Mouse (Mus musculus) forelimb bud, embryonic 11.5 days (tissue): ENCODE measurements around the gene Mettl9.
"Not testable (repeated sequence)": the region's sequence is repeated elsewhere in the genome, so short reads cannot be mapped to it uniquely, and the experiment has no call there.

ENCODE experiments used
- DNase-seq: peaks from one replicate; pipeline ENCODE4 v3.0.0-alpha.2; 2012; ENCODE audit warnings: low read depth, low spot score

The Mettl9 gene

DNA sequence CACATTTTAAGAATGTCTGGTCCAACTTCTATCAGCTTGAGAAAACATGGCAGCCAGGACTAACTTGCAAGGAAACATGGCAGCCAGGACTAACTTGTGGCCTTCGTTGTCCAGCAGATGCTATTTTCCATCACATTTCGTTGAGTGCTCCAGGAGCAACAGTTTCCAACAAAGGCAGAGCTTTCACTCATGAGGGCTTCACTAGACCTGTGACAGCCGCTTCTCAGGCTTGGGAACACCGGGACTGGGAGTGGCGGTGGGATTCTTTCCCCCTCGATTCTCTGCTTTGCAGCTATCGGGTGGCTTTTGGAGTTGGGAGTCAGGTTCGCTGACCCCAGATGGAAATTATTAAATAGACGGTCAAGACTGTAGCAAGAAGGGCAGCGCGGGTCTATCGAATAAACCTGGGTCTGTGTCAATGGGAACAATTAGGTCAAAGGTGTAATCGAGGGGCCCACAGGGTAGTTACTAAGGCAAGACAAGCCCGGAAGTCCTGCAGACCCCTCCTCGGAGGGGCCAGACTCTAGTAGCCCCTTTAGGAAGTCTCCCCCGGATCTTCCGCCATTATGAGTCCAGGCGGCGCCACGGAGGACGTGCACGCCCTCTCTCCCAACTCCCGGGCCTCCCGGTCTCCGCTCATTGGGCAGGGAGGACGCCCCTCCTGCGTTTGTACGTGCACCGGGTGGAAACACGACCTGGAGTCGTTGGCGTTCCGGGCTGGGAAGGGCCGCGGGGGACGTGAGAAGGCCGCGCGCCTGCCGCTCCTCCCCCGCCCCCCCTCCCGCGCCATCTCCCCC, at the start of gene Mettl9:
Gene Mettl9 (plus strand): TSS at position 590 of the 797 bp plus-strand sequence.
- peak; percentile 97 for DNase-seq

DNA sequence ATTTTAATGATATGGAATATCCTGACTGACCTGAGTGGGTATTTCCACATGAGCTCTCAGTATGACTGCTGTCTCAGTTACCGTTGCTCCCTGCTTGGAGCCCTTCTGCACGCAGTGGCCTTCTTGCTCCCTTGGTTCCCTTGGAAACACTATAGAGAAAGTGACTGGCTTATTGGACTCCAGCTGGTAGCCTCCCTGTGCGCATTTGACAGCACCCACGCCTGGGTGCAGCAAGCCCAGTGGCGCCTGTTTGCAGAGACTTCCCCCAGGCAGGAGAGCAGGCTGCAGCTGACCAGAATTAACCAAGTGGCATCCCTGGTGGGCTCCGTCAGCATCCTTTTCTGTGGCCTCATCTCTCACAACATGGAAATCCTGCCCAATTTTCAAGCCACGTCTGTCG, 43.1 kb upstream of the Mettl9 start:
- no peak for DNase-seq

DNA sequence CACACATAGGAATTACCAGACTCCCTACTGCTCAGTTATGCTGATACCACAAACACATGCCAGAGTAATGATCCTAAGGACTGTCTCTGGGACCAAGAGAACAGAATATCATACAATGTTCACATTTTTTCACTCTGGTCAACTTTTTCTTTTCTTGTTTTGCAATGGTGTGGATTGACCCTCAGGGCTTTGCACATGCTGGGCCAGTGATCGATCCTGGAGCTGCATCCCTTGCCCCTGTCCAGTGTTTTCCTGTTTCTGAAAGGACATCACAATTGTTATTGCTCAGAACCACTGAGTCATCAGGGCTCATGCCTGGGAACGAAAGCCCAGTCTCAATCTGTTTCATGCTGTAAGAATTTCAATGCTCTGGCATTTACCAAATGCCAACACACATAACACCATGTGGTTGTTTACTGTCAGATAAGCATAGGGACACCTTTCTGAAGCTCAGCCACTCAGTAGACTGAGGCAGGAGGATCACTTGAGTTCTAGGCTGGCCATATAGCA, 35.2 kb upstream of the Mettl9 start:
- DNase-seq, result no peak

DNA sequence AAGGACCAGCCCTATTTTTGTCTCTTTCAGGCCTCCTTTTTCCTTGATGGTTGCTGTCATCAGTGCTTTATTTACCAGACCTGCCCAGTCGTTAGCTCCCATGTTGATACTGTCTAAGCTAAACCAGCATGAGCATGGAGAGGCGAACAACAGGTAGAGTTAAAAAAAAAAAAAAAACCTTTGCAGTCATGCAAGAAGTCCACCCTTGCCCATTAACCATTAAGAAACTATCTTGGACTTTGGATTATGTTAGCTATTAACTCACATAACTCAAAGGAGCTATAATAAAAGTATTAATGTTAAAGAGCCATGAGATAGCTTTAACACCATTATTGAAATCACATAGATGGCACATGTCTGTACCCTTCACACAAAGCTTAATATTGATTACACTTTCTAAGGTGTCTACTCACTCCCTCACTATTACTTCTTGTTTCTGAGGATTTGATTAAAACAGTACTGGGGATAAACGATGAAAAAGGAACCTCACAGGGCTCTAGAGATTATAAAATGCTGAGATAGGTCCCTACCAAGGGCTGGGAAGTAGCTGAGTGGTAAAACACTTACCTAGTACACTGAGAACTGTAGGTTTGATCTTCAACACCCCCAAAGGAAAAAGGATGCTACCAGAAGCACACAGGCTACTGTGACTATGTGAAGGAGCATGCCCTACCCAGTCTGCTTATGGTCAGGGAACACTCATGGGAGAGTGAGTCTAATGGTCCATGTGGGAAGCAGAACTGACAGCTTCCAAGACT, 34.0 kb upstream of the Mettl9 start:
- no peak for DNase-seq

DNA sequence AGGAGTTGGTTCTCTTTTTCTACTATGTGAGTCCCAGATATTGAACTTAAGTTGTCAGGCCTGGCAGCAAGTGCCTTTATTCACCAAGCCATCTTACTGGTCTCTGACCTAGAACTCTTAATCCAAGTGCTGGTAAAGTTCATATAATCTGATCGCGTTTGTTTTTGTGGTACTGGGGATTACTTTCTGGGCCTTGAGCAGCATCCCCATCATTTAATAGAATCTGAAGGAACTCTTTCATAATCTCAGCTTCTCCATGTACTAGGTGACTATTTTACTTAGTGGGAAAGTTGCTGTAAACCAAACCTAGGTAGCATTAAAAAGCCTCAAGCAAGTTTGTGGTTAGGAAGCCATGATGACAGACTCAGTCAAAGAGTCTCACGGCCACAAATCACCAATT, 32.4 kb upstream of the Mettl9 start:
- DNase-seq, result no peak

DNA sequence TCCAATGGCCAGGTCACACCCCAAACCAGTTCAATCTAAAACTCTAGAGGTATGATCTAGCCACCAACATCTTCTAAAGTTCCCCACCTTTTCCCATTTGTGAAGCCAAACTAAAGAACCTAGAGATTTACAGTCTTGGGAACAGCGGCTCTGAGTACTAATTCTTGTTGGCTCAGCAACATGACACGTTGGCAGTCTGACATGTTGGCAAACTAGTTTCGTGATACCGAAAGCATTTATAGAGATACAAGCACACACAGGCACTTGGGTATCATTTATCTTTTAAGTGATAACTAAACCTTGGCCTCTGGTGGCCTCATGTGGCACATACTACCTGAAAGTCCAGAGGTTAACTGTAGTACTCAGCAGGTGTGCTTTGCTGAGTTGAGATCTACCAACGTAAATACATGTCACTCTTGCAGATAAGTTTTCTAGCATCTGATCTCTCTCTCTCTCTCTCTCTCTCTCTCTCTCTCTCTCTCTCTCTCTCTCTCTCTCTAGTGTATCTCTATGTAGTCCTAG, 31.8 kb upstream of the Mettl9 start:
- no peak for DNase-seq

DNA sequence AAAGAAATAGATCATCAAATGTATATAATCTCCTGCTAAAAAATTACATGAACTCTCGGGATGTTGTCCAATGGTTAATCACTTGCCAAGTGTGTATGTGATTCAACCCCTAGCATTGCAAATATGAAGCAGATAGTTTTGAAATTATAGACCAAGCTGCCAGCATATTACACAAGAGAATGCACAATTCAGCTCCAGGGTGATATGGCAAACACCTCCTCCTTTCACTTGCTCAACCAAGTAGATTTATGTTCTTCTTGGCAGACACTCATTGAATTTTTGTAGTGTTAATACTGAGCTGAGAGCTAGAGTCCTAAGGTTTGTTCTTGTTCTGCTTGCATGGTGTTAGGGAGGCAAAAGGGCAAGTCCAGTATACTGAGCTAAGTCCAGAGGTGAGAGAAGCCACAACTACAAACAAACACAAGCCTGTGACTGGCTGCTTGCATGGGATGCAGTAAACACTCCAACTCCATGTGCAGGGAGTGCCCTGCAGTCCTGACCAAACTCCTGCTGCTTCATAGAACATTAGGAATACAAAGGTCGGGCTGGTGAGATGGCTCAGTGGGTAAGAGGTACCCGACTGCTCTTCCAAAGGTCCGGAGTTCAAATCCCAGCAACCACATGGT, 30.3 kb upstream of the Mettl9 start:
- no peak for DNase-seq

DNA sequence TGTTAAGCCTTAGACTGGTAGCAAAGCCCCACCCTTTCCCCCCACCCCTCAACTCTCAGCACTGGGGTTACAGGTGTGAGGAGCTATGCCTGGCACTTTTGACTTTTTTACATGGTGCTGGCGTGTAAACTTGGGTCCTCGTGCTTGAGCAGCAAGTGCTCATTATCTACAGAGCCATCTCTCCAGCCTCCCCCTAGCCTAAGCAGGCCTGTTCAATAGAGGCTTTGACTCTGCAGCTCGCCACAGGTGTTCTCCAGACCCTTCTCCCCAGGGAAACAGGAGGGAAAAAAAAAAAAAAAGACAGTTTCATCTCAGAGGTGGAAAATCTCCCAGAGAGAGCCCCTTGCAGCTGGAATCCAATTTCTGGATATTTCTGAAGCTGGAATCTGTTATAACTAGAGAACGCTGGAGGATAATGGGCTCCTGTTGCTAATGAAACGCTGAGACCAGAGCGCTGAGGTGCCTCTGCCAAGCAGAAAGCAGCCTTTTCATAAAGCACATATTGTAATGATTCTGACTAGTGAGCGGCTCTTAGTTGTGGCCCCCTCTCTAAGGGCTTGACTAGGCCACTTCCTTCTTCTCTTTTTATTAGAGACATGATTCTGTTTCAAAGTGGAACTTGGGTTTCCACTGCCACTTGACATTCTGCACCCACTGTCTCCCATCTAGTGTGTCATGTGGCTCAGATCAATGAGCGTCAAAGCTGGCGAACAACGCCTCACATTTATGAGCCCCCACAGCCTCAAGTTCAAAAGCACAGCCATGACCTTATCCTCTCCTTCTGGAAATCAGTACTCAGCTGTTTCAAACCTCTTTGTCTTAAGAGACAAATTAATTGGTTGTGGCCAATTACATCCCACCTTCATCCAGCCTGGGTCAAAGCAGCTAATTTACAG, 22.2 kb upstream of the Mettl9 start:
- DNase-seq, result peak; percentile 64

DNA sequence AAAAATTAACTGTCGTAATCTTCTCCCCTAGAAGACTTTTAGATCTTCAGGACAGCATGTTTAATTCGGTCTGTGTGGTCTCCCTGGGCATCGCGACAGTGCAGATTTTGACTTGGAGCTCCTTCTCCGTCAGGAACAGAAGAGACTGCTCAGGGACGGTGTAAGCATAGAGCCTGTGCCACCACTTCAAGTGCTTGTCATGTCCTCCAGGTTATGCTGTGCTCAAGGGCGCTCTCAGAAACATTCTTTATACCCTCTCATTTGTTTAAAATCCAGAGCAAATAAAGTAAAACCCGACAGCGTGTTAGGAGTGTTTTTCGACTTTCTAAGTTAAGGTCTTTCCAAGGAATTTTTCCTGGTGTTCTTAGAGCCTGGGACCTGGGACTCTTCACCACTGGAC, 19.8 kb upstream of the Mettl9 start:
- no peak for DNase-seq

DNA sequence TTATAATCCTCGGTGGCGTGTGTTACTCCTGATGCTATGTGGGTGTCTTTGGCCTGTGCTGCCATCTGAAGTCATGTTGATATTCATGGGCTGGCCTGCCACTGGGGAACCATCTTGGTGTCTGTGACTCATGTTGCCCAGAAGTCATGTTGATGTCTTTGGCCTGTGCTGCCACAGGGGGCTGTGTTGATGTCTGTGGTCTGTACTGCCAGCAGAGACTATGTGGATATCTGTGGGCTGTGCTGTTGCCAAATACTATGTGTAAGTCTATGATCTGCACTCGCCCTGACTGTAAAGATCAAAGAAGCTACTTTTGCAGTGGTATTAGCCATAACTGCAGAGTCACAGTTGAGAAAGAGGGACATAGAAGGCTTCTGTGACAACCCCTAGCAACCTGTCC, 15.5 kb upstream of the Mettl9 start:
- no peak for DNase-seq

DNA sequence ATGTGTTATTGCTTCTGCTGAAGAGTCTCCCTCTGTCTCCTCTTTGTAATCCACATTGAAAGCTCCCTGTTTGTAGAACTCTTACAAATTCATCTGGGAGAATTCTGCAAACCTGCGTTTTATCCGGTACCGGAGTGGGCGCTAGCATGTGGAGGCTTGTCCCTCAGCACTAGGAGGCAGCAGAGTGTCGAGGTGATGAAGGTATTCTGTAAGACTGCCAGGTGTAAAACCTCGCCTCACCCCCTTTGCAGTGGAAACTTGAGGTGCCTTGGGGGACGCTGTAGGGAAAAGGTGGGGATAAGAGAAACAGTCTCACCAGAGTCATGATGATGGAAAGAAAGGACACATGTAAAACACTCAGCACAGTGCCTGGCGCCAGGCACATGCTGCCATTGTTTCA, 14.0 kb upstream of the Mettl9 start:
- no peak for DNase-seq

DNA sequence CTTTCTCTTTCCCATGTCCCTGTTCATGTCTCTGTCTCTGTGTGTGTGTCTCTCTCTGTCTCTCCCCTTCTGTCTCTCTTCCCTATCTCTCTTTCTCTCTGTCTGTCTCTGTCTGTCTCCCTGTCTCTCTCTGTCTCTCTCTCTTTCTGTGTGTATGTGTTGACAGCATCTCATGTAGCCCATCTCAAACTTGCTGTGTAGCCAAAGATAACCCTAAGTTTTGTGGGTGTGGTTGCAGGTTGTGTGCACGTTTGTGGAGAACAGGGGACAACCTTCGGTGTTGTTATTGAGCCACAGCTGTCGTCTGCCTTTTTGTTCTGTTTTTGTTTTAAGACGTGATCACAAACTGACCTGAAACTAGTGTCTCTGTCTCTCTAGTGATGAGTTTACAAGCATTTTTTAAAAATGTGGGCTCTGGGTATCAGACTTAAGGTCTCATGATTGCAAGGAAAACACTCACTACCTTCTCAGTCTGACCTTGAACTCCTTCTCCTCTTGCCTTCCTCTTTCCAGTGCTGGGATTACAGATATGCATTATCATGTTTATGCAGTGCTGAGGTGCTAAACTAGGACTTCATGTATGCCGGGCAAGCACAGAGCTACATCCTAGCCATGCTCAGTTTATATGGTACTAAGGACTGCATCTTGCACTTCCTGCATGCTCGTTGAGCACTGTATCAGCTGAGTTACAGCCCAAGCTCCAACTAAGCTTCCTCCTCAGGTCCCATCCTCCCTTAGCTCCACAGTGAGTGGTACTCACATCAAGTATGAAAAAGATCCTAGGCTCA, 8.8 kb upstream of the Mettl9 start:
- DNase-seq, result no peak

DNA sequence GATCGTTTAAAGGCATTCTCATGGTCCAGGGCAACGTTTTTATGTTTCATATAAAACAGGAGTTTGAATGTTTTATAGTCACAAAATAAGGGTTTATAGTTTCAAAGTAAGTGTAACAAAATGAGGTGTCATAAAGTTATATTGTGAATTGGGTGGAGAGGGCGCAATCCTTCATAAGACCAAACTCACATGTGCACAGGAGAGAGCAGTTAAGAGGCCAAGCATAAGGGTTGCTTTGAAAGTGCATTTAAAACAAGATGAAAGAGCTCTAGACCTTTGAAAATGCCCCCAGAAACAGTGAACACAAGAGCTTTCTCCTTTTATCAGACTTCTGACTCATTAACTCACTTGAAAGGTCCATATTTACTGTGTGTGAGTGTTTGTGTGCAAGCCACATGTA, 7.9 kb upstream of the Mettl9 start:
- peak; percentile 26 for DNase-seq

DNA sequence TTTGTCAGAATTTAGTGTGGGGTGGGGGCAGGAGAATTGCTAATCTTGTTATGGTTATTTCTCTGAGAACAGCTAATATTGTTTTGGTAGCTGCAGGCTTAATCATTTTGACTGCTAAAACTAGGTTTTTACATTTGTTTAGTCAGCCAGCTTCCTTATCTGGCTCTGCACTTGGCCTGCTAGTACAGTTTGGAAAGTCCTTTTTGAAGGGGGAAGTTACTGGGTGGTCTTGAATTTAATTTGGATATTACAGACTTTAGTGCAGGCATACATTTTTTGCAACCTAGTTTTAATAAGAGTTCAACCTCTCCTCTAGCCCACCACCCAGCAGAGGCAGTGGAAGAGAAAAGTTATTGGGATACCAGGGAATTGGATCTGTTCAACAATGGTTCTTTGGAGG, 4.3 kb upstream of the Mettl9 start:
- not testable (repeated sequence) for DNase-seq

DNA sequence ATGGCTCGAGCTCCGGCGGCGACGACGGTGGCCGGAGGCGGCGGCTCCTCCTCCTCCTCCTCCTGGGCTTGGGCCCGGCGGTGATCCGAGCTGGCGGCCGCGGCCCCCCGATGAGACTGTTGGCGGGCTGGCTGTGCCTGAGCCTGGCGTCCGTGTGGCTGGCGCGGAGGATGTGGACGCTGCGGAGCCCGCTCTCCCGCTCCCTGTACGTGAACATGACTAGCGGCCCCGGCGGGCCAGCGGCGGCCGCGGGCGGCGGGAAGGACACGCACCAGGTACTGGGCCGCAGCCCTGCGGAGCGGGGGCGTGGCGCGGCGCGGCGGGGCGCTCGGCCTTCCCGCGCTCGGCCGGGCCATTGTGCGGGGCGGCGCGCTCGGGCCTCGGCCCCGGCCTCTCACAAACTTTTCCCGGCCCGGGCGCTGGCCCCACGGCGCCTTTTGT, 476 bp downstream of the Mettl9 start:
- DNase-seq, result no peak

DNA sequence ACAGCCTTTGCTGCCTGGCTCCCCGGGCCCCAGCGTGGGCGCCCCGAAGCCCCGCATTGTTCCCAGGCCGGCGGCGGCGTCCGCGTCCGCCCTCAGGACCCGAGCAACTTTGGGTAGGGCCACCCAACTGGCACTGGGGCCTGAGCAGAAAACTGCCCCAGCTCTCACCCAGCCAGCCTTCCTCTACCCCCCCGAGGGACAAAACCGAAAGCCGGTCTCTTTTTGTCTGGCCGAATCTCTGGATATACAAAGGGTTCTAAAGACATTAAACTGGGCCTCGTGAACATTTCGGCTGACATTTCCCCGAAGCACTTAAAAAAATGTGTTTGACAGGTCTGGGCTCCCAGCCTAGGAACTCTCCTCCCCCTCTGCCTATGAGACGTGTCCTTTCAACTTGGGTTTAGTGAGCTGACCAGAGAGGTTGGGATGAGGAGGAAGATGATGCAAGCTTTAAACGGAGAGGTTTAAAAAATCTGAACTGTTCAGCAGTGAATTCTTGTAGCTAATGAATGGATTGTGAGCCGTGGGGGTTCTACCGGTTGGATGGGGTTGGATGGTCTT, 996 bp downstream of the Mettl9 start:
- DNase-seq, result peak; percentile 43

DNA sequence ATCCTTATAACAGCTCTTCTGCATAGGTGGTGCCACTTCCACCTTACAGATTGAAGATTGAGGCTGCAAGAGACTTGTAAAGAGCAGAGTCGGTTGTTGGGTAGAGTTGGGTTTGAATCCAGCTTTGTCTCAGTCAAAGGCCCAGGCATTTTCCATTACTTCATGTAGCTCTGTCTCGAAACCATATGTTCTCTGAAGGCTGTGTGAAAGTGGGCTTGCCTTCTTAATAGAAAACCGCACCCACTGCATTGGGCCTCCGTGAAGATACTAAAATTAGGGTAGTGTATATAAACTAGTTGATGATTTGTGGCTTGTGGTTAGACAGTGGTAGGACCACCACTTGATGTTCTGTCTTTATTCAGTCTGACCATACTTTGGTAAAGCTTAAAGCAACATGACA, 6.3 kb downstream of the Mettl9 start:
- no peak for DNase-seq

DNA sequence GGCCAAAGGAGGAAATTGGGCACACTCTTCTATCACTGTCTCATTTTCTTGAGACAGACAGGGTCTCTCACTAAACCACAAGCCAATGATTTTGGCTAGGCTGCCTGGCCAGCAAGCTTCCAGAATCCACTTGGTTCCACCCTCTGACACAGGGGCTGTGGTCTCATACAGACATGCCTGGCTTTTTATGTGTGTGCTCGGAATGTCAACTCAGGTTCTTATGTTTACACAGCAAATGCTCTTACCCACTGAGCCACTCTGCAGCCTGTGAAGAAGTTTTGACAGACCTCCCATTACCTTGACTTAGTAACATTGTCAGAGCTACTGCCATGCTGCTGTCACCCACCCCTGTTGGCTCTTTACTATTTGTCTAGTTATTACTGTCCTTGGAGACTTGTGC, 7.7 kb downstream of the Mettl9 start:
- DNase-seq, result no peak

DNA sequence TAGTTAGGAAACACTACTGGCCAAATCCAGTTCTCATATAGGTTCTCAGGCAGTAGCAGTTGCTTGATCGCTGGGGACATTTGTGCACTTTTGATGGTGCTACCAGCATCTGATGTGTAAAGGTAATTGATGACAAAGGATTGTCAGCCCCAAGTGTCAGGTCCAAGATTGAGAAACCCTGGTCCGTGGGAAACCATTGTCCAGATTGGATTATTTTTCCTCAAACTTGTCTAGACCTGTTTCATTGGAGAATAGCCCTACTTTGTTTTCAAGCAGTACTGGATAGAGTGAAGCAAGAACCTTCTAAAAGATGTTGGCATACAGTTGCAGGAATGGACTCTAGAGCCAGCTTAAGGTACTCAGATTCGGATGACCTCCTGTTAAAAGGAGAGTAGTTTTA, 8.8 kb downstream of the Mettl9 start:
- DNase-seq, result no peak

DNA sequence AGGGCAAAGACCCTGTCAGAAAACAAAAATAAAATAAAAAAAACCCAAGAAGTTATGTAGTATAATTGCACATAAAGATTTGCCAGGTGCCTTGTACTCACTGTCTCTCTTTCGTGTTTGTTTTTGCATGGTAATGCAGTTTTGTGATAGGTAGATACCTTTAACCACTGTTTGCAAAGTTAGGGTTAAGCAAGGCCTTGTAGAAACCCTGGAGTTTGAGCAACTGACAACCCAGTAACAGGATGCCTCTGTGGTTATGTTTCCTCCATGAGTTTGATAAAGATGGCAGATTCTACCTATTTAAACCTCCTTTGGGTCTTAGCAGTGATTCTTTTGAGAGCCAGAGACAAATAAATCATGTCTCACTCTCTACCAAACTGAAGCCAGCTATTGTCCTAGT, 9.3 kb downstream of the Mettl9 start:
- DNase-seq, result no peak
